Mouse (Mus musculus) skeletal muscle tissue, adult 2 months (tissue): ENCODE measurements around the gene Usp36.
A peak's percentile ranks its signal among the peaks of the same experiment; 100 is the strongest.

ENCODE experiments used
- DNase-seq: peaks from one replicate; pipeline ENCODE4 v3.0.0-alpha.2; 2012; ENCODE audit warnings: low read depth, low spot score

Gene Usp36

GRCm38 (mm10) chr11:118222917-118223316 is 67.1 kb downstream of the Usp36 start:
- no peak for DNase-seq

- DNase-seq = no peak
These were observed 67.6 kb downstream of the Usp36 start for GRCm38 (mm10) chr11:118222351-118222885.

- DNase-seq = no peak
These were observed 69.3 kb downstream of the Usp36 start for GRCm38 (mm10) chr11:118220561-118221262.

- DNase-seq = no peak
These were observed 71.0 kb downstream of the Usp36 start for GRCm38 (mm10) chr11:118219066-118219465.

- DNase-seq = no peak
These were observed 73.6 kb downstream of the Usp36 start for GRCm38 (mm10) chr11:118216468-118216867.

GRCm38 (mm10) chr11:118215928-118216458 is 74.1 kb downstream of the Usp36 start:
- peak; percentile 52 for DNase-seq

- no peak for DNase-seq
These were observed 77.4 kb downstream of the Usp36 start for GRCm38 (mm10) chr11:118212636-118213112.

GRCm38 (mm10) chr11:118211749-118212635 is 78.1 kb downstream of the Usp36 start:
- peak; percentile 87 for DNase-seq

- no peak for DNase-seq
These were observed 79.1 kb downstream of the Usp36 start for GRCm38 (mm10) chr11:118210962-118211361.

GRCm38 (mm10) chr11:118210116-118210515 is 79.9 kb downstream of the Usp36 start:
- peak; percentile 65 for DNase-seq
